Mouse (Mus musculus): ENCODE data around the gene Znrd1. TPM values are rescaled to one million over a fixed set of nuclear protein-coding genes. Genes with fewer than 3 reads are reported as not detected.

Gene Znrd1
- polyA plus RNA-seq, 1 experiment from 2014 or later, result 51.0 TPM

GRCm38 (mm10) chr17:36931806-36932205 lies 26.6 kb downstream of the Znrd1 start:
- Histone ChIP-seq H3K9me3 (no peaks in the 10 kb centered on the region), H3K36me3 (replicated peaks) (no peaks in the 10 kb centered on the region), H3K9ac (no peak overlapping the region), H3K4me2 (no peak overlapping the region), H3K4me1 (no peaks in the 10 kb centered on the region), H3K4me3 (no peak overlapping the region), H3K27me3 (replicated peaks) (no peaks in the 10 kb centered on the region), H3K27ac (no peak overlapping the region)
- whole genome bisulfite sequencing, result 68% methylated on average over 2 of the region's 2 CpGs
- no peak for ATAC-seq (replicated peaks)

GRCm38 (mm10) chr17:36931130-36931529 lies 27.2 kb downstream of the Znrd1 start:
- H3K27ac ChIP-seq, result no peak overlapping the region
- H3K36me3 ChIP-seq (replicated peaks), result no peaks in the 10 kb centered on the region
- no peak for ATAC-seq (replicated peaks)
- no peak overlapping the region for H3K4me3 ChIP-seq
- no peak overlapping the region for H3K9ac ChIP-seq
- H3K27me3 ChIP-seq (replicated peaks), result no peaks in the 10 kb centered on the region
- H3K9me3 ChIP-seq, result no peaks in the 10 kb centered on the region
- 85% methylated on average over 4 of the region's 4 CpGs for WGBS
- no peak overlapping the region for H3K4me2 ChIP-seq
- H3K4me1 ChIP-seq, result no peaks in the 10 kb centered on the region

GRCm38 (mm10) chr17:36930233-36930632 lies 28.1 kb downstream of the Znrd1 start:
- no peak overlapping the region for H3K4me2 ChIP-seq
- no peaks in the 10 kb centered on the region for H3K4me1 ChIP-seq
- no peak overlapping the region for H3K27ac ChIP-seq
- no peak overlapping the region for H3K4me3 ChIP-seq
- no peaks in the 10 kb centered on the region for H3K36me3 ChIP-seq (replicated peaks)
- WGBS, result 83% methylated on average over 6 of the region's 6 CpGs
- no peak overlapping the region for H3K9ac ChIP-seq
- no peaks in the 10 kb centered on the region for H3K27me3 ChIP-seq (replicated peaks)
- no peaks in the 10 kb centered on the region for H3K9me3 ChIP-seq
- no peak for ATAC-seq (replicated peaks)

- 81% methylated on average over 12 of the region's 12 CpGs for WGBS
- no peak overlapping the region for H3K4me2 ChIP-seq
- ATAC-seq (replicated peaks), result no peak
- no peaks in the 10 kb centered on the region for H3K27me3 ChIP-seq (replicated peaks)
- H3K27ac ChIP-seq, result no peak overlapping the region
- H3K4me3 ChIP-seq, result no peak overlapping the region
- H3K4me1 ChIP-seq, result no peaks in the 10 kb centered on the region
- no peaks in the 10 kb centered on the region for H3K36me3 ChIP-seq (replicated peaks)
- H3K9ac ChIP-seq, result no peak overlapping the region
- H3K9me3 ChIP-seq, result no peaks in the 10 kb centered on the region
These were observed 29.0 kb downstream of the Znrd1 start for GRCm38 (mm10) chr17:36929236-36929932.

GRCm38 (mm10) chr17:36927496-36928120 lies 30.8 kb downstream of the Znrd1 start:
- Histone ChIP-seq H3K9me3 (no peaks in the 10 kb centered on the region), H3K4me1 (no peaks in the 10 kb centered on the region), H3K4me2 (no peak overlapping the region), H3K27ac (no peak overlapping the region), H3K9ac (no peak overlapping the region), H3K27me3 (replicated peaks) (no peaks in the 10 kb centered on the region), H3K4me3 (no peak overlapping the region), H3K36me3 (replicated peaks) (no peaks in the 10 kb centered on the region)
- no peak for ATAC-seq (replicated peaks)
- WGBS, result 71% methylated on average over 10 of the region's 10 CpGs

GRCm38 (mm10) chr17:36923491-36923890 lies 34.9 kb downstream of the Znrd1 start:
- no peak overlapping the region for H3K4me2 ChIP-seq
- no peaks in the 10 kb centered on the region for H3K27me3 ChIP-seq (replicated peaks)
- H3K9ac ChIP-seq, result no peak overlapping the region
- no peak overlapping the region for H3K27ac ChIP-seq
- H3K36me3 ChIP-seq (replicated peaks), result no peaks in the 10 kb centered on the region
- H3K4me3 ChIP-seq, result no peak overlapping the region
- 56% methylated on average over 4 of the region's 4 CpGs for WGBS
- no peak for ATAC-seq (replicated peaks)
- H3K4me1 ChIP-seq, result no peaks in the 10 kb centered on the region
- no peaks in the 10 kb centered on the region for H3K9me3 ChIP-seq

DNA sequence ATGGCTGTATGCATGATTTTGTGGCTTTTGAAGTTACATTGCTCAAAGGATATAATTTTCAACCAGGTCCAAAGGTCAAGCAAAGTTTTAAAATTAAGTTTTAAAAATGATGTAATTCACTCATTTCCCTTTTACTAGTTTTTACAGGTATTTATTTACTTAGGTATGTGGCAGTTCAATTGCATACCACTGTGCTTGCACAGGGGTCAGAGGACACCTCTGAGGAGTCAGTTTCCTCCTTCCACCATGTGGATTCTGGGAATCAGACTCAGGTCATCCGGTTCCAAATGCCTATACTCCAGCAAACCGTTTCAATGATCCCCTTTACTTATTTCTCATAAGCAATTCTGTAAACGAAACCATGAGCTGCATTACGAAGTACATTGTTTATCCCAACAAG lies 35.6 kb downstream of the Znrd1 start:
- H3K9ac ChIP-seq, result no peak overlapping the region
- no peak overlapping the region for H3K4me2 ChIP-seq
- no peaks in the 10 kb centered on the region for H3K4me1 ChIP-seq
- ATAC-seq (replicated peaks), result no peak
- H3K4me3 ChIP-seq, result no peak overlapping the region
- H3K9me3 ChIP-seq, result no peaks in the 10 kb centered on the region
- no peak overlapping the region for H3K27ac ChIP-seq
- H3K27me3 ChIP-seq (replicated peaks), result no peaks in the 10 kb centered on the region
- 84% methylated on average over 4 of the region's 4 CpGs for WGBS
- no peaks in the 10 kb centered on the region for H3K36me3 ChIP-seq (replicated peaks)

GRCm38 (mm10) chr17:36920239-36920638 lies 38.1 kb downstream of the Znrd1 start:
- Histone ChIP-seq H3K9me3 (no peaks in the 10 kb centered on the region), H3K36me3 (replicated peaks) (no peaks in the 10 kb centered on the region), H3K4me3 (no peak overlapping the region), H3K4me2 (no peak overlapping the region), H3K9ac (no peak overlapping the region), H3K27me3 (replicated peaks) (no peaks in the 10 kb centered on the region), H3K27ac (no peak overlapping the region), H3K4me1 (no peaks in the 10 kb centered on the region)
- WGBS, result 56% methylated on average over 15 of the region's 15 CpGs
- no peak for ATAC-seq (replicated peaks)

DNA sequence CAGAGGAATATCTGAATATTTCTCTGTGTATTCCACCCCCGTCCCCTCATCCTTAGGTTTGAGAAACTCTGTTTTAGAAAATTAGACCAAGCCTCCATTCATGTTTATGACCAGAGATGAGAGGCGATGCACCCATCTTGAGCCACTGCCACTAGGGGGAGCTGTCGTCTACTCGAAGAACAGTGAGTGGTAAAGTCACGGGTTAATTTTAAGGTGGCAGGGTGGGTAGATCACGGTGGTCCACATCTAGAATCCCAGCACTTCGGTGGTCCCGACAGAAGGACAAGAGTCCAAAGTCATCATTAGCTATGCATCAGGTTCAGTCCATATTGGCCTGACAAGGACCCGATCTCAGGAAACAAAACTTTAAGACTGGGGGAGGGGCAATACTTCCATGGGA lies 43.3 kb downstream of the Znrd1 start:
- H3K27me3 ChIP-seq (replicated peaks), result no peaks in the 10 kb centered on the region
- no peaks in the 10 kb centered on the region for H3K9me3 ChIP-seq
- WGBS, result 14% methylated on average over 9 of the region's 9 CpGs
- H3K4me3 ChIP-seq, result no peak overlapping the region
- no peak overlapping the region for H3K4me2 ChIP-seq
- peak; percentile 11; the same call in 1 of the 2 replicates for ATAC-seq (replicated peaks)
- H3K4me1 ChIP-seq, result no peaks in the 10 kb centered on the region
- no peaks in the 10 kb centered on the region for H3K36me3 ChIP-seq (replicated peaks)
- no peak overlapping the region for H3K27ac ChIP-seq
- H3K9ac ChIP-seq, result no peak overlapping the region

DNA sequence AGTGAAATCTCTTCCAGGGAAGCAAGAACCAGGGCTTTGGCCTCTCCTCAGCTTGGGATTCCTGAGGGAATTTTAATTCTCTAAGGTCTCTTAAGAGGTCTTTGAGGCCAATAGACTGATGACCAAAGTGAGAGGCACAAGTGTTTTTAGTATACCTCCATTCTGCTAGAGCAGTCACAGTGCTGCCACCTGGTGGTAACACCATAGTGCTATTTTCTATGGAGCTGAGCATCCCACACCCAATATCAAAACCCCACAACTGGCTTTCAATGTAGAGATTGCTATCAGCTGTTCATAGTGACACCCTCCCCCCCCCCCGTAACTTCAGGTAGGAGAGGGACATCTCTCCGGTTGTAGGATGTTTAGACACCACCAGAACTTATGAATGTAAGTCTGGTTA lies 44.3 kb downstream of the Znrd1 start:
- Histone ChIP-seq H3K4me2 (no peak overlapping the region), H3K36me3 (replicated peaks) (no peaks in the 10 kb centered on the region), H3K9ac (no peak overlapping the region), H3K9me3 (no peaks in the 10 kb centered on the region), H3K27ac (no peak overlapping the region), H3K27me3 (replicated peaks) (no peaks in the 10 kb centered on the region), H3K4me3 (no peak overlapping the region), H3K4me1 (no peaks in the 10 kb centered on the region)
- no peak for ATAC-seq (replicated peaks)
- 2% methylated on average over 2 of the region's 2 CpGs for WGBS

DNA sequence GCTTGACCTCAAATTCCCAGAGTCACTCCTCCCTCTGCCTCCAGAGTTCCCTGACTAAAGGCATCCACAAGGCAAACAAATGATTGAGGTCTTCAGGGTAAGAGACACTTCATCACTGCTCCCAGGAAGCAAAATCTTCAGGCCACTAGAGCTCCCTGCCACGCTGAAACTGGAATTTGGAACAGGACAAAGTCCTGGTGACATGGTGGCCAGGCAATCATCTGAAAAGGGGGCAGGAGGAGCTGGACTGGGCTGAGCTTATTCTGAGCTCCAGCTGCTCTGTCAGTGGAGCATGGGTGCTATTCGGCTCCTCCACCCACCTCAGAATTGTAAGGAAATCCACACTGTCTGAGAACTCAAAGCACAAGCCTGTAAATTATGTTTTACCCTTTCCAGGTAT lies 46.3 kb downstream of the Znrd1 start:
- Histone ChIP-seq H3K9me3 (no peaks in the 10 kb centered on the region), H3K4me1 (no peaks in the 10 kb centered on the region), H3K27ac (no peak overlapping the region), H3K9ac (no peak overlapping the region), H3K4me2 (no peak overlapping the region), H3K27me3 (replicated peaks) (no peaks in the 10 kb centered on the region), H3K36me3 (replicated peaks) (no peaks in the 10 kb centered on the region), H3K4me3 (no peak overlapping the region)
- no peak for ATAC-seq (replicated peaks)
- 72% methylated on average over 2 of the region's 2 CpGs for WGBS

GRCm38 (mm10) chr17:36909802-36910201 lies 48.6 kb downstream of the Znrd1 start:
- H3K9ac ChIP-seq, result no peak overlapping the region
- H3K27me3 ChIP-seq (replicated peaks), result no peaks in the 10 kb centered on the region
- 55% methylated on average over 4 of the region's 4 CpGs for WGBS
- no peaks in the 10 kb centered on the region for H3K9me3 ChIP-seq
- no peaks in the 10 kb centered on the region for H3K4me1 ChIP-seq
- no peak for ATAC-seq (replicated peaks)
- H3K36me3 ChIP-seq (replicated peaks), result no peaks in the 10 kb centered on the region
- no peak overlapping the region for H3K27ac ChIP-seq
- H3K4me2 ChIP-seq, result no peak overlapping the region
- H3K4me3 ChIP-seq, result no peak overlapping the region

DNA sequence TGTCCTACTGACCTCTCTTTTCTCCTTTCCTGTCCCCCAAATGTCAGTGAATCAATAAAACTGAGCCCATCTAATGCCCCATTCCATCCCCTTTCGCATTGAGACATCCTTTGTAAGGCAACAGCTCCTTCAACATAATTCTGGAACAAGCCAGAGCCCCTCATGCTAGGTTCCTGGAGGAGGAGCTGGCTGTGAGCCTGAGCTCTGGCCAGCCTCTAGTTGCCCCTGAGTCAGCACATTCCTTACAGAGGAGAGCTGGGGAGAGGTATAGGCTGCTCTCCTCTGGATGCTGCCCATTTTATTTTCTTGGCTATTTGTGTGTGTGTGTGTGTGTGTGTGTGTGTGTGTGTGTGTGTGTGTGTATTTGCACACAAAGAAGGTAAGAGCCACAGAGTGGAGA lies 50.1 kb downstream of the Znrd1 start:
- Histone ChIP-seq H3K4me2 (no peak overlapping the region), H3K27ac (no peak overlapping the region), H3K4me3 (no peak overlapping the region), H3K4me1 (no peaks in the 10 kb centered on the region), H3K36me3 (replicated peaks) (no peaks in the 10 kb centered on the region), H3K9ac (no peak overlapping the region), H3K27me3 (replicated peaks) (no peaks in the 10 kb centered on the region), H3K9me3 (no peaks in the 10 kb centered on the region)
- no peak for ATAC-seq (replicated peaks)
- WGBS, result 39% methylated on average over 1 of the region's 1 CpGs
